Mouse (Mus musculus) lung, embryonic 14.5 days (tissue): ENCODE data around the gene Lrrk1. TPM values are rescaled to one million over a fixed set of nuclear protein-coding genes. Genes with fewer than 3 reads are reported as not detected.
A peak's percentile ranks its signal among the peaks of the same experiment; 100 is the strongest.

Experiments used
- ATAC-seq: fragments of 200-750 bp; cut with Nextera tagmentation; 2 replicates; pipeline ENCODE4 v1.8.0; 2017; ENCODE audit warnings: mild to moderate bottlenecking, moderate TSS enrichment, moderate library complexity; ENCODE audit not compliant: insufficient read depth
- DNase-seq: peaks from one replicate; pipeline ENCODE4 v3.0.0-alpha.2; 2015
- H3K27ac ChIP-seq: fragments of 300-500 bp; sonication (generic); 2 replicates; pipeline ENCODE4 v1.5.1; 2014; ENCODE audit warnings: low read depth, mild to moderate bottlenecking, moderate library complexity
- H3K27me3 ChIP-seq: fragments of 300-500 bp; sonication (generic); 2 replicates; pipeline ENCODE4 v1.6.1; 2014; ENCODE audit warnings: low read length, control low read depth; ENCODE audit not compliant: insufficient read depth
- H3K36me3 ChIP-seq: fragments of 300-500 bp; sonication (generic); 2 replicates; pipeline ENCODE4 v1.6.1; 2014; ENCODE audit warnings: control low read depth; ENCODE audit not compliant: insufficient read depth
- H3K4me1 ChIP-seq: fragments of 300-500 bp; sonication (generic); 2 replicates; pipeline ENCODE4 v1.6.1; 2014; ENCODE audit warnings: antibody characterized with exemption, control low read depth; ENCODE audit not compliant: insufficient read depth
- H3K4me2 ChIP-seq: fragments of 300-500 bp; sonication (generic); 2 replicates; pipeline ENCODE4 v1.6.1; 2014; ENCODE audit warnings: mild to moderate bottlenecking
- H3K4me3 ChIP-seq: fragments of 300-500 bp; sonication (generic); 2 replicates; pipeline ENCODE4 v1.5.1; 2014; ENCODE audit warnings: low read depth, low read length
- H3K9ac ChIP-seq: fragments of 300-500 bp; sonication (generic); 2 replicates; pipeline ENCODE4 v1.6.1; 2014
- H3K9me3 ChIP-seq: fragments of 300-500 bp; sonication (generic); 2 replicates; pipeline ENCODE4 v1.6.1; 2016; ENCODE audit warnings: low read depth, low read length, control low read depth
- CTCF ChIP-seq: IDR thresholded peaks from 2 replicates; pipeline ENCODE4 v1.5.1; 2016; ENCODE audit warnings: antibody characterized with exemption, low read depth
- WGBS: fragments of 180-500 bp; shearing (Covaris S2); extraction: QIAGEN DNeasy Blood & Tissue Kit; methylation state at CpG from one replicate; pipeline ENCODE4 v1.1.7; 2014; 5-methylcytosine and 5-hydroxymethylcytosine counted together
- polyA plus RNA-seq: library from polyadenylated mRNA; unstranded; fragments of >200 nt; fragmentation: Nextera tagmentation; extraction: Ambion mirVana; gene quantifications from 2 replicates; pipeline ENCODE4 v1.2.1, GENCODE M21; 2014

The Lrrk1 gene
- polyA plus RNA-seq, 1 experiment from 2014 or later = 25.8 TPM

DNA sequence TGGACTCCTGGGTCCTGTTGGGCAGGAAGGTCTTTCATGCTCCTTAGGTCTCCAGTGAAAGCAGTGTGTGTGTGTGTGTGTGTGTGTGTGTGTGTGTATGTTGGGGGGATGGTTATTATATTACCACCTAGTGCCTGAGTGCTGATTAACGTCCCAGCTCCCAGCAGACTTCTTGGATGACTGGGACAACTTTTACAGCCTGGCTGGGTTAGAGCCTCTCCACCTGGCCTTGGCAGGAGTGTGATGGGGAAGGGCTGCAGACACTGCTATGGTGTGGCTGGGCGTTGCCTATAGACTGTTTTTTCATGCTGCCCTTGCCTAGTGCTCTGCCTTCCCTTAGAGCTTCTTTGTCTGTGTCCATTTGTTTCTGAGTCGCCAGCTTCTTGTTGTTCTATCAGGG, 48.1 kb downstream of the Lrrk1 start:
- Histone ChIP-seq H3K36me3 (0 out of 2 replicates have a peak, but pooled peaks cover 7% of the 10 kb centered on the region), H3K9me3 (no peaks in the 10 kb centered on the region), H3K4me2 (no peak overlapping the region), H3K4me3 (no peak overlapping the region), H3K27ac (peak overlapping the region; percentile 44), H3K9ac (no peak overlapping the region), H3K4me1 (peaks cover 10% of the 10 kb centered on the region), H3K27me3 (no peaks in the 10 kb centered on the region)
- DNase-seq = peak; percentile 19
- WGBS = 28% methylated on average over 3 of the region's 3 CpGs
- peak; percentile 77 for ATAC-seq
- TF ChIP-seq CTCF = no peak

DNA sequence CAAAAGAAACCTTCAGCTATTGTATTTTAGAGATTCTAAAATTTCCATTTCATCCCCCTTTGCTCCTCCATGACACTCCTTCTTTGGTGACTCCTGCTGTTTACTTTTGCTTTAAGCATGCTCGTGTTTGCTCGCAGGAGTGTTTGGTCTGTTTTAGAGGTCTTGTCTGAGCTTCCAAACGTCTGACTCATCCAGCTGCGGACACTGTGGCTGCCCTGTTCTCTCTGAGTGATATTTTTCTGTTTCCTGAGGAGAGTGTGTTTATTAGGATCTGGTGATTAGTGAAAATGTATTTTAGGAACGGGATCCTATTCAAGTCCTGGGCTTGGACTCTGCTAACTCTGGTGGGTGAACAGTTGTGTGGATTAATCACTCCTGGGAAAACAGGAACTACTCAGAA, 48.5 kb downstream of the Lrrk1 start:
- Histone ChIP-seq H3K4me3 (no peak overlapping the region), H3K36me3 (0 out of 2 replicates have a peak, but pooled peaks cover 7% of the 10 kb centered on the region), H3K27ac (peak overlapping the region; percentile 44), H3K9ac (no peak overlapping the region), H3K4me1 (peaks cover 10% of the 10 kb centered on the region), H3K9me3 (no peaks in the 10 kb centered on the region), H3K4me2 (no peak overlapping the region), H3K27me3 (no peaks in the 10 kb centered on the region)
- WGBS = 6% methylated on average over 5 of the region's 5 CpGs
- ATAC-seq (peak; percentile 61; the same call in 1 of the 2 replicates), DNase-seq (peak; percentile 41)
- TF ChIP-seq CTCF = no peak

DNA sequence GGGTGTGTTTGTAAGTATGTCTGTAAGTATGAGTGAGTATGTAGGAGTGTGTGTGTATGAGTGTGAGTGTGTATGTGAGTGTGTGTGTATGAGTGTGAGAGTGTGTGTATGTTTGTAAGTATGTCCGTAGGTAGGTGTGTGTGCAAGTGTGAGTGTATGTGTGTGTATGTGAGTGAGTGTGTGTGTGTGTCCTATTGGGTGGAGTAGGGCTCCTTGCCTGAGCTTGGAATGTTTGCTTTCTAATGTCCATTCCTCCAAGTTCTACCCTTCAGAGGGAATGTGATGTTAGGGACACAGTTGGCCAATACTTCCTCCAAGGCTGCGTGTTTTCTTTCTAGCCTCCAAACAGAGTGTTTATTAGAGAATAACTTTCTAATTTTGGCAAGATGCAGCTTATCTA, 51.2 kb downstream of the Lrrk1 start:
- 73% methylated on average over 2 of the region's 2 CpGs for WGBS
- no peak for ATAC-seq
- H3K27me3 ChIP-seq = no peaks in the 10 kb centered on the region
- no peak for TF ChIP-seq CTCF
- peaks cover 13% of the 10 kb centered on the region; the same call in 1 of the 2 replicates for H3K36me3 ChIP-seq
- peaks cover 10% of the 10 kb centered on the region for H3K4me1 ChIP-seq
- H3K4me2 ChIP-seq = no peak overlapping the region
- no peaks in the 10 kb centered on the region for H3K9me3 ChIP-seq
- no peak overlapping the region for H3K9ac ChIP-seq
- no peak overlapping the region for H3K27ac ChIP-seq
- DNase-seq = no peak
- no peak overlapping the region for H3K4me3 ChIP-seq

DNA sequence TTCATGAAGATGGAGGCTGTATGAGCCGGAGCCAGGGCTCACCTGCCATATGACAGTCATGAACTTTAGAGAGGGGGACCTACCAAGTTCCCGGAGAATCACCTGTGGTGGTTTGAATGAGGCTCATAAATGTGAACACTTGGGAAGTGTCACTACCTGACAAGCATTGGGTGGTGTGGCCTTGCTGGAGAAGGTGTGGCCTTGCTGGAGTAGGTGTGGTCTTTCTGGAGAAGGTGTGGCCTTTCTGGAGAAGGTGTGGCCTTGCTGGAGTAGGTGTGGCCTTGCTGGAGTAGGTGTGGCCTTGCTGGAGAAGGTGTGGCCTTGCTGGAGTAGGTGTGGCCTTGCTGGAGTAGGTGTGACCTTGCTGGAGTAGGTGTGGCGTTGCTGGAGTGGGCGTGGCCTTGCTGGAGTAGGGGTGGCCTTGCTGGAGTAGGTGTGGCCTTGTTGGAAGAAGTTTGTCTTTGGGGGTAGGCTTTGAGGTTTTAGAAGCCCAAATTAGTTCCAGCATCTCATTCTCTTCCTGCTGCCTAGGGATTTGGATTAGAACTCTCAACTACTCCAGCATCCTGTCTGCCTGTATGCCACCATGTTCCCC, 54.1 kb downstream of the Lrrk1 start:
- no peaks in the 10 kb centered on the region for H3K4me1 ChIP-seq
- no peak overlapping the region for H3K27ac ChIP-seq
- peaks cover 29% of the 10 kb centered on the region for H3K36me3 ChIP-seq
- 85% methylated on average over 4 of the region's 4 CpGs for WGBS
- no peak overlapping the region for H3K9ac ChIP-seq
- no peak for ATAC-seq
- H3K27me3 ChIP-seq = no peaks in the 10 kb centered on the region
- no peak for TF ChIP-seq CTCF
- no peak overlapping the region for H3K4me2 ChIP-seq
- DNase-seq = no peak
- H3K4me3 ChIP-seq = no peak overlapping the region
- no peaks in the 10 kb centered on the region for H3K9me3 ChIP-seq

DNA sequence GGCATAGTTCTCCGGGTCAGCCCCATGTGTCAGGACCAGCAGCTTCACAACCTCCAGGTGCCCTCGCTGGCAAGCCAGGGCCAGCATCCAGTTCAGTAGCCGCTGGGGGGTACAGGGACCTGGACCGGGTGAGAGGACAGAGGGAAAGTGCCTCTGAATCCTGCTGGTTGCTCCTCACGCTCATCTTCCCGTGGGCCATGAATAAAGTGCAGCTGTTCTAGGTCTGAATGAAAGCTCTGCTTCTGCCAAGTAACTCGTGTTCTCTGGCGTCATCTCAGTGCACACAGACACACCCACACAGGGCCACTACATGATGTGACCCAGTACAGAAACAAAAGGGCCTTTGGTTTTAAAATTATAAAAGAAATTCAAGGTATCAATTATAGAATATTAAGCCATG, 55.8 kb downstream of the Lrrk1 start:
- WGBS = 86% methylated on average over 8 of the region's 8 CpGs
- TF ChIP-seq CTCF = no peak
- Histone ChIP-seq H3K9ac (no peak overlapping the region), H3K4me1 (no peaks in the 10 kb centered on the region), H3K4me2 (no peak overlapping the region), H3K36me3 (peaks cover 29% of the 10 kb centered on the region), H3K27ac (no peak overlapping the region), H3K4me3 (no peak overlapping the region), H3K27me3 (no peaks in the 10 kb centered on the region), H3K9me3 (no peaks in the 10 kb centered on the region)
- DNase-seq = no peak
- ATAC-seq = no peak

DNA sequence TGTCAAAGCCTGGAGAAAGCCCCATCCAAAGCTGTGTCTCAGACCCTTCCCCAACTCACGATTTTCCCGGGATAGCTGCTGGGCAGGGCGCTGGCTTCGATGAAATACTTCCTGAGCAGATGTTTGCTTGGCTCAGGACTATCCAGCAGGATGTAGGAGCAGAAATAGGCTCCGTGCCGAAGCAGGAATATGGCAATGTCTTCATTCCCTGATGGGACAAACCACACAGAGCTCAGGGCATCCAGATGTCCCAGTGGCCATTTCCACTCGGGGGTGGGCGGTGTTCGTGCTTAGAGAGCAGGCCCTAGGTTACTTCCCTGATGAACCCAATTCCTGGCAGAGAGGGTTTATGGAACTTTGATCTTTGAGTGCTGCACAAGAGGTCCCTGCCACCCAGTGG, 57.5 kb downstream of the Lrrk1 start:
- no peaks in the 10 kb centered on the region for H3K27me3 ChIP-seq

DNA sequence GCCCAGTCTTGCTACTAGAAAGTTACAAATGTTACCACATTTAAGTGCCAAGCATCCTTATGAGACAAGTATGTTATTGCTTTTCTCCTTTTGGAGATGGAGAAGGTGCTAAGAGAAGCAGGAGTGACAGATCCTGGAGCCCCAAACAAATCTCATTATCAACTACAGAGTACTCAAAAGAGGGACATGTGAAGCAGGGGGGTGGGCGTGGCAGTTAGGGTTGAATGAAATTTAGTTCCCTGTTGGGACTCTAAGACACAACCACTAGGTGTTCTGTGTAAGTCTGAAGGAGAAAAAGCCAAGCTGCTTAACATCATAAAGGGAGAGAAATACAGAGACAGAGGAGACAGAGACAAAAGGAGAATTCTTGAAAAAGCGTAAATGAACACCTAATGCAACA, 60.6 kb downstream of the Lrrk1 start:
- H3K27me3 ChIP-seq = no peaks in the 10 kb centered on the region
- no peaks in the 10 kb centered on the region for H3K4me1 ChIP-seq
- no peak overlapping the region for H3K4me2 ChIP-seq
- H3K27ac ChIP-seq = no peak overlapping the region
- H3K9ac ChIP-seq = no peak overlapping the region
- ATAC-seq (no peak), DNase-seq (no peak)
- WGBS = 93% methylated on average over 2 of the region's 2 CpGs
- H3K9me3 ChIP-seq = no peaks in the 10 kb centered on the region
- no peak overlapping the region for H3K4me3 ChIP-seq
- peaks cover 23% of the 10 kb centered on the region for H3K36me3 ChIP-seq
- no peak for TF ChIP-seq CTCF

More for the DNA sequence above, 57.5 kb downstream of the Lrrk1 start:
- no peak overlapping the region for H3K27ac ChIP-seq
- H3K9ac ChIP-seq = no peak overlapping the region
- H3K4me2 ChIP-seq = no peak overlapping the region
- no peaks in the 10 kb centered on the region for H3K9me3 ChIP-seq
- no peak overlapping the region for H3K4me3 ChIP-seq
- DNase-seq = no peak
- TF ChIP-seq CTCF = no peak
- 74% methylated on average over 9 of the region's 9 CpGs for WGBS
- no peak for ATAC-seq
- no peaks in the 10 kb centered on the region for H3K4me1 ChIP-seq
- H3K36me3 ChIP-seq = peaks cover 29% of the 10 kb centered on the region
